Mouse (Mus musculus): Measurements from ENCODE around the gene Mettl24.

Gene Mettl24

DNA sequence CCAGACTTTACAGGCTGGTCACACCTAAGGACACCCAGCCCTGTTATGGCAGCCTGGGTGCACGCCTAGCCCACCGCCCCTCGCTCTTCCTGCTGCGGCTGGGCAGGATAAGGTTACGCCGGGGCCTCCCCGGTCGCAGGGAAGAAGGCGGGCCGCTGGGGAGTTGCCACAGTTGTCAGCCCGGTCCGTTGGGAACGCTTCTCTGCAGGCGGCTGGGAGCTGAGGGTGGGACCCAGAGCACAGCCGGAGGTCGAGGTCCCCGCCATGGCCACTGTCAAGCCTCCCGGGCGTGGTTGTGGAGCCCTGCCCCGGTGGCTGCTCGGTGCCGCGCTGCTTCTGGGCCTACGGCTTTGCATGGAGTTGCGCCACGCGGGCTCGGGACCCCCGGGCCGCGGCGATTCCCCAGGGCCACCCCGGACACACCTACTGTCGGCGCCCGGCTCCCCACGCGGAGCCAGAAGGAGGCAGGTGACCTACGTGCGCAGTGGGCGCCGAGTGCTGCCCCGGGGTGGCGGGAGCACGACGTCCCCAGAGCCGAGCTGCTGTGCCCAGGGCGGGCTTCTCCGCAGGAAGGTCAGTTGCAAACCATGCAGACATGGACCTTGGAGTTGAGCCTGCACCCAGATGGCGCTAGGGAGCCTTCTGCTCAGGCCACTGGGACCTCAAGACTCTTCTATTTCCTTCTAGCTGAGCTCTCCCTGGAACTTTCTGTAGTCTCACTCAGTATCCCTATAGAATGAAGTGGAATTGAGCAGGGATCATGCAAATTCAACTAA, at the start of gene Mettl24:
Mettl24 (plus strand) TSS at position 191 of the 776 bp plus-strand sequence.
- peak; percentile 86 for DNase-seq (ENCODE audit: low spot score)

DNA sequence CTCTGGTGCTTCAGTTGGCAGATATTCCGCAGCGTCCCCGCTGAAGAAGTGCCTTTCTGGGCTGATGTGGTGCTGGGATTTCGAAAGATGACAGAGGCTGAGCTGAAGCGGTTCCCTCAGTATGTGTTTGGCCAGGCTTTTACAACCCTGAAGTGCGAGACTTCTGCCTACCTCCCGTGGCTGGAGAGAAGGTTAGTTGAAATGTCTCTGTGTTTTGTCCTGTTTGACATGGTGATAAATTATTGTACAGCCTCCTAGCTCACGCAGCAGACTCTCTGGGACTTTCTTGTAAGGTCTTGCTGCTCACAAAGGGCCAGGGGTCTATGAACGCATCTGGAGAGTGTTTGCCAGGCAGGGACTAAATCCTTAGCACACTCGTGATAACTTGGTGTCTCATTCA, 45.8 kb upstream of the Mettl24 start:
- DNase-seq (ENCODE audit: low spot score): no peak

DNA sequence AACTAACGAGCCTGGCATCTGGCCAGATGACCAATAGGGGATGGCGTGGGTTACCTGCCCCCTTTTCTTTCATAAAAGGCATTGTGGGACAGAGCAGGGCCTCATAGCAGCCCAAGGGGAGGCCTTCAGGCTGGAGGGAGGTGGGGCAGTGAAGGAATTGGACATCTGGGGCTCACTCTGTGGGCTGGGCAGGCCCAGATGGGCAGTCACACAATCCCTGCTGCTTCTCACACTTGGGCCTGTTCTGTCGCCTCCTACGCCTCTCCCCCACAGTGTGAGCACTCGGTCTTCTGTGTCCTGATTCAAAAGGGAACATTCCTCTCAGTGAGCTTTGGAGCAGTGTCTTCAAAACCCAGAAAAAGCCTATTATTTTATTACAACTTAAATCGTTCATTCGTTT, 44.8 kb upstream of the Mettl24 start:
- DNase-seq (ENCODE audit: low spot score): peak; percentile 65

DNA sequence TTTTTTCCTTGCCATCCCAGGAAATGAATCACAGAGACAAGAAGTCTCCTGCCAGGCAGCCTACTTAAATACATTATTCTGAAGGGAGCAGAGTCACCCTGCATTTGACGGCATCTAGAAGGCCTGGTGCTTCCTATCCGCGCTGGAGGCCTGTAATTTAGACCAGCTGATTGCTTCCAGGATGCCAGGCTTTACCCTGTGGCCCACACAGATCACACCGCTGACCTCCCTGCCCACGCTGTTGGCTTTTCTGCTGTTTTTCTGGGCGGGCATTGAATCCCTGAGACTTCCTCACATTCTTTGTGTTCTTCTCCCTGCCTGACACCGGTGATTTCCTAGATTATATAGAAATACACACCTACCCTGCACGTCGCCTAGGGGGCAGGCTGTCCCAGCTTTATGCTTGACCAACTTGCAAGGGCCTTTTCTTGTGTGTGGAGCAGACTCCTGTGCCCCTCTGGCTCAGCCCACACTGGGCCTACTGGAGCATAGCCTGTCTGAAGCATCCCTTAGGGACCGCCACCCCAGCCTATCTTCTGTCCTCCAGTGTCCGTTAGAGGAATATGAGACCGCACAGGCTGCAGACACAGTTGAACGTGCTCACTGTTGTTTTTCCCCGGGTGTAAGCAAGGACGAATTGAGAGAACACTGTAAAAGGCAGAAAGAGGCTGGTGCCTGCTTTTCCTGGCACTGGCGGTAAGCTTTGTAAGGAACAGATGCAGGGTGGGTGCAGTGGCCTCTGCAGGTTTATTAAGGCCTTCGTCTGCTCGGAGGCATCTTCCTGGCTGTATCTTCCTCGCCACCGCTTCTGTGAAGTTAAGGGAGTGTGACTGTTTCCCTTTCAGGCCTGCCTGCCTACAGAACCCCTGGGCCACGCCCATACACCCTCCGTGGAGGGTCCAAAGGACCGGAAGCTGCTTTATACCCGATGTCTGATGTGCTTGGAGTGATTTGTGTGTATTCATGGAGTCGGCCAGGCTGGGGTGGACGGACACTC, 44.0 kb upstream of the Mettl24 start:
- DNase-seq (ENCODE audit: low spot score): no peak

DNA sequence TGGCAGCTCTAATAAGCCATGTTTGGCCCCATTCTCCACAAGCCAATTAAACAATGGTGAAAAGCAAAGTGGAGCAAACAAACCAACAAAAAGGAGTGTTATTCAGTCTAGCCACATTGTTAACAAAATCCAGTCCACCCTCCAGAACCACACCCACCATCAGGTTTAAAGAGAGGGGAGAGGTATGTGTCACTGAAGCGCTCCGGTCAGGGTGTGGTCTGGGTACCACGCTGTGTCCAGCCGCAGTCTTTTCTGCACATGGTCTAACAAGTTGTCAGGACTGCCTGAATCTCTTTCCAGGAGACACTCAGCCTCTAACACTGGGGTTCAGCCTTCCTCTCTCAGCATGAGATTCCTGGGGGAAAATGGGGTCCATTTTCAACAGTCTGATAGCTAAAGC, 42.7 kb upstream of the Mettl24 start:
- no peak for DNase-seq (ENCODE audit: low spot score)

DNA sequence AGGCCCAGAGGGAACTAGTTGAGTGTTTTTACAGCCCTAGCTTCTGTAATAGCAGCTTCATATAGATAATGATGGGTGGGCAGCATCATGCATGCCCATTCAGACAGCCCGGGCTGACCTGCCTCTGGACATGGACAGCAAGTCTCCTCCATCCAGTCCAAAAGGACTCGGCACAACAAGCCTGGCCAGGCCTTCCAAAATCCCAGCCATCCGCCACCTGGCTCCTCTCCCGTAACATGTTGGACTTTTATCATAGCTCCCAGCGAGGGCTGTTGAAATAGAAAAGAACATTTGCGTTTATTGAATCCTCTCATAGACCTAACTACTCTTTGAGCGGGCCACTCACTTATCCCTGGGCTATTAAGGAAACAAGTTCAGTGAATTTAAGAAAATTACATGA, 41.2 kb upstream of the Mettl24 start:
- no peak for DNase-seq (ENCODE audit: low spot score)

DNA sequence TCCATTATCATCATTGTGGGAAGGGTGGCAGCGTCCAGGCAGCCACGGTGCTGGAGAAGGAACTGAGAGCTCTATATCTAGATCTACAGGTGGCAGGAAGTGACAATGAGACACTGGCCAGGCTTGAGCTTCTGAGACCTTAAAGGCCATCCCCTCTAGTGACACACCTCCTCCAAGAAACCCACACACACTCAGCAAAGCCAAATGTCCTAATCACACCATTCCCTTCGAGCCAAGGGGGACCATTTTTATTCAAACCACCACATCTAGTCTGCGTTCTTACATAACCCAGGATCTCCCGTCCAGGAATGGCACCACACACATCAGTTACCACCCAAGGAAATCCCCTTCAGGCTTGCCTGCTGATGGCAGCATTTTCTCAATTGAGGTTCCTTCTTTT, 40.0 kb upstream of the Mettl24 start:
- DNase-seq (ENCODE audit: low spot score): no peak

DNA sequence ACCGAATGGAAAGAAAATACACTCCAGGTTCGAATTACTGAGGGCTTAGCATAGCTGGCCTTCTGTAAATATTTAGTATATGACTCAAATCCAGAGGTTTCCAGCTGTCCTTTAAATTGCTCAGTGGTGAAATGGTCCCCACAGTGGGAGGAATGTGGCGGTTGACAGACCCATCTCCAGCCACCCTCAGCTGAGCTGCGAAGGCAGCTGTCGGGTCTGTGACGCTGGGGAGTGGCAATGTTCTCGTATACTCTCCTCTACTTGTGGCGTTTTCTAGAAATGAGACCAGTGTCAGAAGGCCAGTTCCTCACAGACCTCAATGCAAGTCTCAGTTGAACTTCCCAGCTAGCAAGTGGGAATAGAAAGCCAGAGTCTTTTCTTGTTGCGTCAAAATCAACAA, 38.6 kb upstream of the Mettl24 start:
- no peak for DNase-seq (ENCODE audit: low spot score)

DNA sequence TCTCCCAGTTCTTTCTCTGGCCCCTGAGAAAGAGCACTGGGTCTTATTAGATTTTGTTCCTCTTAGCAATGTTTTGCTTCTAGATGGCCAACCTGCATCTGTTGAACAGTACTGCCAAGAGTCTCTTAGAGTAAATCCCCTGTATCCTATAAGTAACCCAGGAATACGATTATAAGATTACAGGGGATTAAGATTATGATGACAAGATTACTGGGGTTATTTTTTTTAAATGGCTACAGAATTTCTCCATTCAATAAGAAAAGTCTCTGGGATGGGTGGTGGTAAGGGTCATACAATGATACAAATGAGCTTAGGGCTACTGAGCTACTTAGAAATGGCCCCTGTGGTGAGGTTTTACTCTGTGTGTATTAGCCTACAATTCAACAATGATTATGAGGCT, 37.7 kb upstream of the Mettl24 start:
- no peak for DNase-seq (ENCODE audit: low spot score)

DNA sequence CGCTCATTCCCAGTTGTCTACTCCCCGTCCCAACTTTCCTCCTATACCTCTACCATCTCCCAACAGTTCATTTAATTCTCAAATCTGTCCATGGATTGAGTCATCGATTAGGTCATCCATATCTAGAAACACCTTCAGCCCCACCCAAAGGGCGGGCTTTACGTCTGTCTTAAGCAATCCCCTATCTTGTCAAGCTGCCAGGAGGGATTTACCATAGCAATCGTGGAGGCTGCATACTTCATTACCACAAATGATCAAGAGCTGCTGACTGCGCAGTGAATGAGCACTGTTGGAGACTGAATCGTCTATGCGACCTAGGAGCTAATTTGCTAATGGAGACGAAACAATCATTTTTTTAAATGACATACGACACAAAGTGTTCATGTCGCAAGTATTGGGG, 34.3 kb upstream of the Mettl24 start:
- no peak for DNase-seq (ENCODE audit: low spot score)

DNA sequence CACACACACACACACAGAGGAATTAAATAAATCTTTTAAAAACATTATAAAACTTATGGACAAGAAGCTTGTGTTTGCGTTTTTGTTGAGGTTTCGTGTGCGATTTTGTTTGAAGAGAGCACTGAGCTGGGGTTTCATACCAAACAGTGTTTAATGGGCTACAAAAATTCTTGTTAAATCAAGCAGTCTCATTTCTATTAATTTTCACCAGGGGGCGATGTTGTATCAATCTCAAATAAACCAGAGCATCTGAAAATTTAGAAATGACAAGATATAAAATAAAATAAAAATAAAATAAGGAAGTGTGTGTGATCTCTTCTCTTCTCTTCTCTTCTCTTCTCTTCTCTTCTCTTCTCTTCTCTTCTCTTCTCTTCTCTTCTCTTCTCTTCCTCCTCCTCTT, 33.4 kb upstream of the Mettl24 start:
- no peak for DNase-seq (ENCODE audit: low spot score)

DNA sequence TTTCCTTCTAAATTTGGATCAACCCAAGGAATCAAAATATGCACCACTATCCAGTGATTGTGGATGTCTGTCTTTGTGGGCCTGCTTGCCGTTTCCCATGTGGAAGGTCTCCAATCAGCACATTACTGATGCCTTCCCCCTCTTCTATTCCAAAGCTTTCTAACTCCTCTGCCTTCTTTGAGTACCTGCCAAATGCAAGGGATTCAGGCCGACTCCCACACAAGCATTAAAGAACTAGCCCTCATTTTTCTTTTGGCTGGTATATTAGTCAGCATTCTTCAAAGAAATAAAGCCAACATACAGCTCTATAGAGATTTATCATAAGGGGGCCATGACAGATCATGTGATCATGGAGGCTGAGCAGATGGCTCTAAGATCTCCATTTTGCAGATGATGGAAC, 31.4 kb upstream of the Mettl24 start:
- no peak for DNase-seq (ENCODE audit: low spot score)

DNA sequence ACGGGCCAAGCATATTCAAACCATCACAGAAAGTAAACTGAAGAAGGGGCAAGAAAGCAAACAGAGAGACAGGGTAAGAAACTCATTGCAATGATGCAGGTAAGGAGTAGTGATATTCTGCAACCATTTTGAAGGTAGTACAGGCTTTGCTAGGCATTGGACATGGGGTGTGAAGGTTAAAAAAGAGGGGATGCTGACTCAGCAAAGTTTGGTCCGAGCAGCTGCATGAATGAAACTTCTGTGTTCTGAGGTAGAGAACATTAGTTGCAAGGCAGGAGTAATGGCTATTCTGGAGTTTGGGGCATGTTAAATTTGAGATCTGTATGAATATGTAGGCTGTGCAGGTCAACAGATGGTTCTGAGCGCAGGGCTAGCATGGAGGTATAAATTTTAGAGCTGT, 17.8 kb upstream of the Mettl24 start:
- no peak for DNase-seq (ENCODE audit: low spot score)

DNA sequence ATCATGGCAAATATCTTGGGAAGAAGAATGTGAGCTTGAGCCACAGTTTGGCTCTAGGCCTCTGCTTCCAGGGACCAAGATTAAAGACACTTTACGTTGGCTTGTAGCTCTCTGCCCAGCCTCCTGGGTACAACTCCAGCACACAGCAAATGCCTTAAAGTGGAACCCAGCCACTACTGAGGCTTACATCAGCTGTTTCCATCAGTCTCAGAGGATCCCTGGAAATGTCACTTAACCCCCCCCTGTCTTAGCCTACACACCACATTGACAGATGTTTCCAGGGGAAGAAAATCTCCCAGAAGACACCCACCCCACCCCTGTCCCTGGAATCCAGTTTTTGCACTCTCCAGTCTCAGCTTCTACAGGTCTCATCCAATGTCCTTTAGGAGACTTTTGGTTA, 16.1 kb upstream of the Mettl24 start:
- DNase-seq (ENCODE audit: low spot score): no peak

DNA sequence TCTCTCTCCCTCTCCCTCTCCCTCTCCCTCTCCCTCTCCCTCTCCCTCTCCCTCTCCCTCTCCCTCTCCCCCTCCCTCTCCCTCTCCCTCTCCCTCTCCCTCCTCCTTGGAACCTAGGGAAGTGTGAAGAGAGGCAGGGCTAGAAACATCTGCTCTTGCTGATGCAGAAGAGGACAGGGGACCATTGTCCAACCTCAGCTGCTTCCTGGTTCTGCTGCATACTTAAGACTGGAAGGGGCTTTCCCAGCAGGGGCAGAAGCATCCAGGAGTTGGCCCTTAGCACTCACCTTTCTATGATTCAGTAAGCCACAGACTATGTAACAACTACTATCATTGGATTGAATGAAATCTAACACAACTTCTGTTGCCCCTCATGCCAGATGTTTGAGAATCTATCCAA, 14.4 kb upstream of the Mettl24 start:
- no peak for DNase-seq (ENCODE audit: low spot score)

DNA sequence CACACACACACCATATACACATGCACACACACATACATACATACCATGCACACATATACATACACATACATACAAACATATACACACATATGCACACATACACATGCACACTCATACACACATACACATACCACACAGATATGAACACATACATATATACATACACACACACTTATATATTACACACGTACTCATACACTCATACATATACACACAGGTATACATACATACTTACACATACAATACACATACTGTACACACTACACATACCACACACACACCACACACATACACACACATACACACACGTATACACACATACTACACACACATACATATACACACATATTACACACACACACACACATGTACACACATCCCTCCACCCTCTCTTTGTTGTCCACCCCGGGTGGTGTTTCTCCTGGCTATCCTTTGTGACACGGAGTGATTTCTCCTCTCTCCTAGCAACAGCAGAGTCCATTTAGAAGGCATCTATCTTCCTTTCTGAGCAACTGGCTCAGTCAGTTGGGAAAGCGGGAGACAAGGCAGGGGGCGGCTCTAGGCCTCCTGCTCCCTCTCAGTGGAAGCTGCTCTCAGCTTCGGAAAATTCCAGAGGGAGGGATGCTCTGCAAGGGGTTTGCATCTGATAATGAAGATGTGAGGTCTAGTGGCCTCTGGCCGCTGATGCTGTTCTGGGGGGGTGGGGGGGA, 10.3 kb upstream of the Mettl24 start:
- no peak for DNase-seq (ENCODE audit: low spot score)

DNA sequence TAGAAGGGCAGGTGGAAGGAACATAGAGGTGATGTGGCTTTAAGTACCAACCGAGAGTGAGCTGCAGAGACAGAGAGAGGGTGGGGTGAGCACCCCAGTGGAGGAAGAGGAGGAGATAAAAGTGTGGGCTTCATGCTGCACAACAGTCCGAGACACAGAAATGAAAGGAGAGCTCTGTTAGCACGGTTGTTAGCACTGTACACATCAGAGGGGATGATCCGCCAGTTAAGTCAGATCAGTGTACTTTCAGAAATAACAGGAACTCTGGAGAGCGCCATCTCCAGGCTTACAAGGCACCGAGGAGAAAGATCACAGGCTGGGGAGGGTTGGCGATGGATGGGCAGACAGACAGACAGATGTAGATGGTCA, 9.8 kb upstream of the Mettl24 start:
- DNase-seq (ENCODE audit: low spot score): no peak

DNA sequence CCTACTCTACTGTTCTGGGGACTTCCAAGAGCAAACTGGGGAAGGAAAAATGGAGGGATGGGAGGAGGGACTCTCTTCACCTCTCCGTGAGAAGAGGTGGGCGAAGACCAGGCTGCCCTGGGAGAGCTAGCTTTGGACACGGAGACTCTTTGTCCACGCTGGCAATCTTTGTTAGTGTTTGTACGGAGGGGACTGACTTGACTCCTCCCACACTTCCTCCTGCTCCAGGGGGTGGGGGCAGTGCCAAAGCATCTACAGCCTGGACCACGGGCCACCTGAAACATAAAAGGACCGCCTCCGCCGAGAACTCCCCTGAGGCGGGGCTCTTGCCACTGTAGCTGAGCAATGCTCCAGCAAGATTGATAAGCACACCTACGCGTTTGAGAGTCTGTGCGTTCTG, 8.9 kb upstream of the Mettl24 start:
- no peak for DNase-seq (ENCODE audit: low spot score)

DNA sequence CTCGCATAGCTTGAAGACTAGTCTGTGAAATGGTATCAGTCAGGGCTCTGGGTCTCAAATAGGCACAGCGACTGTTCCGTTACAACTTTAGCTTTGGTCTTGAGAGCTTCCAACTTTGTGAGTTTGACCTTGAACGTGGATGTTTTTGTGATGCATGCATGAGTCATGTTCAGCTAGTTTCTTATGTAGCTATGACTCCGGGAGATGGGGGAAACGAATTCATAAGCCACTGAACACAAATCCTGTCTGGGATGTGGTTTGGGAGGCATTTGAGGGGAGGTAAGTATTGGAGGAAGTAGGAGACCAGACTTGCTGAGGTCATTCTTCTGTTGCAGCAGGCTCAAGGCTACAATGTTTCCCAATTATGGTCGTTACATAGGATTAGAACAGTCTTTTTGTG, 7.2 kb upstream of the Mettl24 start:
- no peak for DNase-seq (ENCODE audit: low spot score)

DNA sequence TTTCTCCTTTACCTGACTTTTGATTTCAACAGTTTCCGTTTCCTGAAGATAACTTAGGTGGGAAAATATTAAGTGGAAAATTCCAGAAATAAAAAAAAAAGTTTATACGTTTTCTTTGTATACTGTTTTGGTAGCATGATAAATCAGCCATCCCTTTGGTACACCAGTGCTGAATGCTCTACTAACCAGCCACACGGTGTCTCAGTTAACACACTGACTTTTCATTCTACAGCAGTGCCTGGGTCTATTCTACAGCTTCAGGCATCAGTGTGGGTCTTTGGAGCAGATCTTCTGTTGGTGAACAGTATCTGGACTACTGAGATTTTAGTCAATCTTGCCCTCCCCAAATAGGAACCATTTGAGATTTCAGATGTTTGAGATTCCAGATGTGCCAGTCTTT, 4.6 kb upstream of the Mettl24 start:
- no peak for DNase-seq (ENCODE audit: low spot score)

DNA sequence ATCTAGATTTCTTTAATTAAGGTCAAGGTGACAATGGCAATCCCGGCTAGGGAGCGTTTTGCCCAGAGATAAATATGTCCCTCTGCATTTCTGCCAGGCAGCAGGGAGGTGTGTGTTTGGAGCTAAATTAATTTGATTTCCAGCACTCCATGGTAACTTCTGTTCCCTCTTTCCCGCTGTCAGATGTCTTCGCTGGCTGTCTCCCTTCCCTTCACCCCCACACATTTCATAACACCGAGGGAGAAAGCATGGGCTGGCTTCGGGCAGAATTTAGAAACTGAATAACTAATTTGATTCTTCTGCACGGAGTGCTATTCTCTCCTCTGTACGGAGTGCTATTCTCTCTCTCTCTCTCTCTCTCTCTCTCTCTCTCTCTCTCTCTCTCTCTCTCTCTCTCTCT, 612 bp upstream of the Mettl24 start:
- no peak for DNase-seq (ENCODE audit: low spot score)

DNA sequence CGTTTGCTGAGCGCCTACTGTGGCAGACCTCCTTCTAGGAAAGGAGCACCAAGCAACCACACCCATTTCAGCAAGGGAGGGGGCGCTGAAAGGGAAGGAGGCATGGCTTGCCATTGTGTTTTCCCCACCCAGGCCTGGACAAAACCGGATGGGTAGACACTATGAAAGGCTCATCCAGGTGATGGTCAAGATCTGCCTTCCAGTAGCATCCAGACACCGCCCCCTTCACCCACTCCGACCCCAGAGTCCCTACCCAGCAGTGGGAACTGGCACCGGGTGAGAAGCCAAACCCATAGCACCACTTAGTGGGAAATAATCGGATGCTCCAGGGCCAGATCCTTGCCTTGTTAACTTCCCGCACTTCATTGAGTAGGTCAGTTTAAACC, 779 bp downstream of the Mettl24 start:
- DNase-seq (ENCODE audit: low spot score): no peak

DNA sequence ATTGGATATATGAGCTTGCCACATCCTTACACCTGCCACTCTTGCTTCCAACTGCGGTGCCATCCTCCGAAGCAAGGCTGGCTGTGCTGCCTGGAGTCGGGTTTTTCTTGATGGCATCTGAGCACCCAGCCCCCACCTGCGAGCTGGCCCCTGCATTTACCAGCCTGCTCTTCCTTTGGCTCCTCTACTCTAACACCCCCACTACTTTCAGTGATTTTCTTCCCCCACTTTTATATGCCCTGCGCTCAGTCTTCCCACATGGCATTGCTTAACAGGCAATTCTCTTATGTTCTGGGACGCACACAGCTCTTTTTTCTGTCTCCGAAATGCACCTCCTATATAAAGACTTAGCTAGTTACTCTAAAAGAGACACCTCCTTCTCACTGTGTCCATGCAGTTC, 1.2 kb downstream of the Mettl24 start:
- no peak for DNase-seq (ENCODE audit: low spot score)

Data from testis, postnatal 10 days (tissue).